Mouse (Mus musculus): ENCODE measurements around the gene C1qtnf4.

The C1qtnf4 gene

DNA sequence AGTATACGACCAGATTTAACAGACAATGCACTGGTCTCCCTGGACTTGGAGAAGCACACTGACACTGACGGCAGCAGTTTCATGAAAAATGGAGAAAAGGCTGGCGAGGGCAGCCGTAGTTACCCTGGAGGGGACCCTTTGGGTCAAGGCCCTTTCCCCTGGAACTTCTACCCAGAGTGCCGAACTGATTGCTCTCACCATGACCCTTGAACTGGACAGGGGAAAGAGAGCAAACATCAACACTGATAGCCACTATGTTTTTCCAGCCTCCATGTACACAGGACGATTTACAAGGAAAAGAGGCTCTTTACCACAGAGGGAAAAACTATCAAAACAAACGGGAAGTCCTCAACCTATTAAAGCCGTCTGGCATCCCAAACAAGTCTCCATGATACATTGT lies 46.2 kb downstream of the C1qtnf4 start:
- no peak for DNase-seq (ENCODE audit: low spot score in 2 of 2)

DNA sequence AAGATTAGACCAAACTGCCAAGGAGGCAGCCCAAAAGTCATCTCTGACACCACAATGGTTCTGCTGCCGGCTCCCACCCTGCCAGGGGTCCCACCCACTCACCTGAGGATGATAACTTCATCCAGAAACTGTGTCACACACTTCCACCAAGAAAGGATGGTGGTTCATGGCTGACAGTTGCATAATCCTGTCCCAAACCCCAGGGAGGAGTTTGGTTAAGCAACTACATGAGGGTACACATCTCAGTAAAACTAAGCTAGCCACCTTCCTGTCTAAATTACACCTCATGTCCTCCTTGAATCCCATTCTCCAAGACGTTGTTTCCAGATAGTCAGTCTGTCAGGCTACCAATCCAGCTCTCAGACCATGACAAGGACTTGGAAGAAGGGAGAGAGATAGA lies 46.6 kb downstream of the C1qtnf4 start:
- DNase-seq (ENCODE audit: low spot score in 2 of 2) = no peak

DNA sequence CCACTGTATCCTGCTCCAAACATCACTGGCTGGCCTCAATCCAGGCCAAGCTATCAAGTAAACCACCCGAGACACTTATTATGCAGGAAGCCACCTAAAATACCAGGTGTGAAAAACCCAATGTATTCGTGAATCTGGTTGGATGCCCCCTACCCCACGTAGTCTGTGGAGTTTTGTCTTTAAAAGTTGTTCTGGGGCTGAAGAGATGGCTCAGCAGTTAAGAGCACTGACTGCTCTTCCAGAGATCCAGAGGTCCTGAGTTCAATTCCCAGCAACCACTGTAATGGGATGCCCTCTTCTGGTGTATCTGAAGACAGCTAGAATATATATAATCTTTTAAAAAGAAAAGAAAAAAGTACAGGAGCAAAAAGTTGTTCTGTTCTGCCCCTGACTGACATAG lies 52.7 kb downstream of the C1qtnf4 start:
- DNase-seq (ENCODE audit: low spot score in 2 of 2) = no peak

DNA sequence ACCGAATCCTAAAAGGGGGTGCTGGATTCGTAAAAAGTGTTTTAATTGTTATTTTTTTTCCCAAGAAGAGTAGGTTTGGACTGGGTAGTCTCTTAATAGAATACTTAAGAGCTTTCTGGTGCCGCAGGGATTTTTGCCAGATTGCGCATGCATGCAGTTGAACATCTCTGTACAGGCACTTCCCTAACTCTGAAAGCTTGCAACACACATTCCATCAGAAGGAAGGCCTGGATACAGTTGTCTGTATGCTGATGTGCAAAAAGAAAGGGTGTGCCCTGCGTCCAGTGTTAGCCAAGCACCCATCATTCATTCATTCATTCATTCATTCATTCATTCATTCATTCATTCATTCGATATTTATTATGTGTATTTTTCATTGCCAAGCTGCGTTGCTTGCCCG lies 54.1 kb downstream of the C1qtnf4 start:
- no peak for DNase-seq (ENCODE audit: low spot score in 2 of 2)

All from frontal cortex, postnatal 36 days (tissue).